Mouse (Mus musculus) testis, adult 2 months (tissue): ENCODE measurements around the gene Adamts16.

Experiments used
- CTCF ChIP-seq: fragments of 200-500 bp; IDR thresholded peaks from 2 replicates; pipeline ENCODE4 v1.5.1; 2012; ENCODE audit warnings: low read depth, mild to moderate bottlenecking, inconsistent platforms, low read length, moderate library complexity; ENCODE audit not compliant: control insufficient read depth, insufficient read depth, insufficient replicate concordance
- POLR2A ChIP-seq: fragments of 200-500 bp; IDR thresholded peaks from 2 replicates; pipeline ENCODE4 v1.6.1; 2012; ENCODE audit warnings: low read depth, mild to moderate bottlenecking, inconsistent platforms, low read length, moderate library complexity; ENCODE audit not compliant: control insufficient read depth

GRCm38 (mm10) chr13:70716022-70716421 is 125.6 kb downstream of the Adamts16 start:
- TF ChIP-seq CTCF (no peak), POLR2A (no peak)
